Mouse (Mus musculus): ENCODE data around the gene Lamtor3. TPM values are rescaled to one million over a fixed set of nuclear protein-coding genes. Genes with fewer than 3 reads are reported as not detected.

Gene Lamtor3
- total and polyA plus RNA-seq, 3 experiments = 77.5 to 88.3 TPM; not detected in 1

DNA sequence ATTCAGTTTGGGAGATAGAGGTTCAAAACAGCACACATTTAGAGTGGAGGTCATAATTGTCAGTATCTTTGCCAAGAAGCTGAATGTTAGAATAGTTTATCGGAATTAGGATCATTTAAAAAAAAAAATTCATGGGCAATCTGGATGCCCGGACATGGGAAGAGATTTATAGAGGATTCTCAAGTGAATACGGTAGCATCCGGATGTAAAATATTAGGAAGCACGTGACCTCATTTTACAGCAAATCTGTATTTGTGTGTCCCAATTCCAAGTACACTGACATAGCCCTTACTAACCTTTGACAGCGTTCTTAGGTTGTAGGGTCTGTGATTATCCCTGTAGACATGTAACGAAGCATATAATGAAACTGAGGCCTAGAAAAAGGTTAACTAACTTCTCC is 1.1 kb downstream of the Lamtor3 start:
- Histone ChIP-seq H3K4me3 (ENCODE audit: control insufficient read depth in 1 of 2, insufficient read depth in 1 of 2, low read depth in 2 of 2, low read length in 2 of 2) (peak overlapping the region; percentile 76 to 95), H3K79me2 (ENCODE audit: control insufficient read depth, insufficient read depth, low read length, poor library complexity) (peaks cover 17% of the 10 kb centered on the region), H3K9ac (ENCODE audit: control insufficient read depth, low read depth, low read length, poor library complexity, severe bottlenecking) (peak overlapping the region; percentile 76), H3K27ac (ENCODE audit: control insufficient read depth, low read depth, low read length) (0 out of 2 replicates have a peak overlapping the region, but pooled peaks have one; percentile 66), H3K4me1 (ENCODE audit: control insufficient read depth in 1 of 2, insufficient read depth in 2 of 2, low read length in 2 of 2) (peaks cover 5 to 8% of the 10 kb centered on the region in 2 experiments), H3K27me3 (ENCODE audit: control insufficient read depth in 1 of 2, insufficient read depth in 2 of 2, low read length in 2 of 2) (no peaks in the 10 kb centered on the region), H3K9me3 (replicated peaks; ENCODE audit: insufficient read depth, low read length) (no peaks in the 10 kb centered on the region), H3K36me3 (ENCODE audit: control insufficient read depth in 1 of 2, insufficient read depth in 2 of 2, low read length in 2 of 2) (peaks cover 11 to 23% of the 10 kb centered on the region in 2 experiments)
- TF ChIP-seq MYC (IDR thresholded peaks at IDR 0.05; ENCODE audit: low read depth, low read length) = no peak
- TF ChIP-seq MAFK (IDR thresholded peaks at IDR 0.05; ENCODE audit: borderline replicate concordance, low read depth, low read length) = no peak
- DNase-seq (ENCODE audit: low read depth, low spot score) = no peak

DNA sequence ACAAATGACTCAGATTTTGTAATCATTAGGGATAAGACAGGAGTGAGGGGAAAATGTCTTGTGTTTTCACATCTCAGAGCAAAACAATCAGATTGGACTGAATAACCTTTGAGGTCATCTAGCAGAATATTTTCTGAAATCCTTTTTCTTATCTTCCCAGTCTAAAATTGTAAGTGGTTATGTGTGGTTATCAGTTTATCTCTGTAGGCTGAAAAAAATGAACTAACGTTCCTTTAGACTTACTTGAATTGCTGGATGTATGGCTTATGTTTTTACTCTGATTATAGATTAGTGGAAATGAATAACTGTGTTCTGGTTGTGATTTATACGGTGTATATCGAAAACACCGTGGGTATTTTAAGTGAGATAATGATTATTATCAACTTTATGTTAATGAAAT is 2.3 kb downstream of the Lamtor3 start:
- H3K36me3 ChIP-seq (ENCODE audit: control insufficient read depth in 1 of 2, insufficient read depth in 2 of 2, low read length in 2 of 2) = peaks cover 11 to 23% of the 10 kb centered on the region in 2 experiments
- no peak overlapping the region for H3K9ac ChIP-seq (ENCODE audit: control insufficient read depth, low read depth, low read length, poor library complexity, severe bottlenecking)
- no peak for DNase-seq (ENCODE audit: low read depth, low spot score)
- no peak overlapping the region for H3K4me3 ChIP-seq (ENCODE audit: control insufficient read depth in 1 of 2, insufficient read depth in 1 of 2, low read depth in 2 of 2, low read length in 2 of 2)
- H3K27me3 ChIP-seq (ENCODE audit: control insufficient read depth in 1 of 2, insufficient read depth in 2 of 2, low read length in 2 of 2) = no peaks in the 10 kb centered on the region
- TF ChIP-seq MYC (IDR thresholded peaks at IDR 0.05; ENCODE audit: low read depth, low read length) = no peak
- peak; percentile 55; the same call in 1 of the 2 replicates for TF ChIP-seq GATA1 (IDR thresholded peaks at IDR 0.05; ENCODE audit: low read depth, low read length)
- TF ChIP-seq ZNF384 (IDR thresholded peaks at IDR 0.05; ENCODE audit: low read depth, low read length) = peak; percentile 59
- TF ChIP-seq RCOR1 (IDR thresholded peaks at IDR 0.05; ENCODE audit: low read depth, low read length) = no peak
- H3K79me2 ChIP-seq (ENCODE audit: control insufficient read depth, insufficient read depth, low read length, poor library complexity) = peaks cover 17% of the 10 kb centered on the region
- H3K27ac ChIP-seq (ENCODE audit: control insufficient read depth, low read depth, low read length) = no peak overlapping the region
- no peaks in the 10 kb centered on the region for H3K9me3 ChIP-seq (replicated peaks; ENCODE audit: insufficient read depth, low read length)
- peaks cover 5 to 8% of the 10 kb centered on the region in 2 experiments for H3K4me1 ChIP-seq (ENCODE audit: control insufficient read depth in 1 of 2, insufficient read depth in 2 of 2, low read length in 2 of 2)

DNA sequence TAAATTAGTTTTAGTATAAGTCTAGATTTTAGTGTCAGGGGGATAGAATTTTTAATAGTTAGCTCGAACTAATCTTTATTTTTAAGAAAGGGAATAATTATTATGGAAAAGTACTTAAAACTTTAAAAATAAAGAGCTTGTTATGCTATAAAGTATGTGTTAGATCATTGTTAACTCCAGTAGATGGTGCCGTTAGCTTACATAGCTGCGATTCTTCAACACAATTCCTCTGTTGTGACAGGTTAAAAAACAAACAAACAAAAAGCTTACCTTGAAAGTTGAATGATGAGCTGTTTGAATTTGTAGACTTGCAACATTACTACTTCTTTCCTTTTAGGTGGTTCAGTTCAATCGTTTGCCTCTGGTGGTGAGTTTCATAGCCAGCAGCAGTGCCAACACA is 8.7 kb downstream of the Lamtor3 start:
- H3K9ac ChIP-seq (ENCODE audit: control insufficient read depth, low read depth, low read length, poor library complexity, severe bottlenecking) = no peak overlapping the region
- H3K4me3 ChIP-seq (ENCODE audit: control insufficient read depth in 1 of 2, insufficient read depth in 1 of 2, low read depth in 2 of 2, low read length in 2 of 2) = no peak overlapping the region
- H3K36me3 ChIP-seq (ENCODE audit: control insufficient read depth in 1 of 2, insufficient read depth in 2 of 2, low read length in 2 of 2) = peaks cover 10 to 12% of the 10 kb centered on the region in 2 experiments
- H3K79me2 ChIP-seq (ENCODE audit: control insufficient read depth, insufficient read depth, low read length, poor library complexity) = 0 out of 2 replicates have a peak, but pooled peaks cover 1% of the 10 kb centered on the region
- TF ChIP-seq CHD1 (IDR thresholded peaks at IDR 0.05; ENCODE audit: low read depth, low read length) = no peak
- TF ChIP-seq RAD21 (IDR thresholded peaks at IDR 0.05; ENCODE audit: low read depth, low read length) = peak; percentile 20
- no peaks in the 10 kb centered on the region for H3K27me3 ChIP-seq (ENCODE audit: control insufficient read depth in 1 of 2, insufficient read depth in 2 of 2, low read length in 2 of 2)
- H3K4me1 ChIP-seq (ENCODE audit: control insufficient read depth in 1 of 2, insufficient read depth in 2 of 2, low read length in 2 of 2) = peaks cover 3 to 6% of the 10 kb centered on the region in 2 experiments; a peak in 2 of 4 replicates
- DNase-seq (ENCODE audit: low read depth, low spot score) = no peak
- H3K27ac ChIP-seq (ENCODE audit: control insufficient read depth, low read depth, low read length) = no peak overlapping the region
- H3K9me3 ChIP-seq (replicated peaks; ENCODE audit: insufficient read depth, low read length) = no peaks in the 10 kb centered on the region

- no peaks in the 10 kb centered on the region for H3K79me2 ChIP-seq (ENCODE audit: control insufficient read depth, insufficient read depth, low read length, poor library complexity)
- peaks cover 10 to 13% of the 10 kb centered on the region in 2 experiments for H3K36me3 ChIP-seq (ENCODE audit: control insufficient read depth in 1 of 2, insufficient read depth in 2 of 2, low read length in 2 of 2)
- H3K9ac ChIP-seq (ENCODE audit: control insufficient read depth, low read depth, low read length, poor library complexity, severe bottlenecking) = no peak overlapping the region
- H3K27ac ChIP-seq (ENCODE audit: control insufficient read depth, low read depth, low read length) = peak overlapping the region; percentile 49; the same call in 1 of the 2 replicates
- H3K9me3 ChIP-seq (replicated peaks; ENCODE audit: insufficient read depth, low read length) = no peaks in the 10 kb centered on the region
- peaks cover 3 to 6% of the 10 kb centered on the region in 2 experiments; a peak in 2 of 4 replicates for H3K4me1 ChIP-seq (ENCODE audit: control insufficient read depth in 1 of 2, insufficient read depth in 2 of 2, low read length in 2 of 2)
- peak; percentile 39 for DNase-seq (ENCODE audit: low read depth, low spot score)
- no peak overlapping the region for H3K4me3 ChIP-seq (ENCODE audit: control insufficient read depth in 1 of 2, insufficient read depth in 1 of 2, low read depth in 2 of 2, low read length in 2 of 2)
- no peaks in the 10 kb centered on the region for H3K27me3 ChIP-seq (ENCODE audit: control insufficient read depth in 1 of 2, insufficient read depth in 2 of 2, low read length in 2 of 2)
- TF ChIP-seq EP300 (IDR thresholded peaks at IDR 0.05; ENCODE audit: low read depth in 1 of 2, low read length in 2 of 2) = no peak
- TF ChIP-seq ZKSCAN1 (IDR thresholded peaks at IDR 0.05; ENCODE audit: low read depth, low read length) = no peak
- TF ChIP-seq GABPA (IDR thresholded peaks at IDR 0.05; ENCODE audit: low read depth, low read length) = no peak
- TF ChIP-seq SIN3A (IDR thresholded peaks at IDR 0.05; ENCODE audit: low read length) = no peak
- TF ChIP-seq E2F4 (IDR thresholded peaks at IDR 0.05; ENCODE audit: borderline replicate concordance, low read depth, low read length) = no peak
- TF ChIP-seq USF1 (IDR thresholded peaks at IDR 0.05; ENCODE audit: low read depth, low read length) = no peak
- TF ChIP-seq ZNF384 (IDR thresholded peaks at IDR 0.05; ENCODE audit: low read depth, low read length) = no peak
- TF ChIP-seq MEF2A (IDR thresholded peaks at IDR 0.05; ENCODE audit: extremely low read depth, insufficient replicate concordance, low read depth, low read length, poor library complexity, severe bottlenecking) = no peak
- TF ChIP-seq POLR2AphosphoS2 (IDR thresholded peaks at IDR 0.05; ENCODE audit: low read length) = peak; percentile 40; the same call in 1 of the 2 replicates
- TF ChIP-seq MAZ (IDR thresholded peaks at IDR 0.05; ENCODE audit: low read depth, low read length) = no peak
- no peak for TF ChIP-seq CTCF (IDR thresholded peaks at IDR 0.05 in 2 of 3, conservative IDR thresholded peaks at IDR 0.05 in 1 of 3; ENCODE audit: control insufficient read depth in 1 of 3, insufficient read depth in 1 of 3, low read depth in 2 of 3, low read length in 3 of 3, poor library complexity in 1 of 3, severe bottlenecking in 1 of 3)
- no peak for TF ChIP-seq TAL1 (IDR thresholded peaks at IDR 0.05; ENCODE audit: low read length)
- TF ChIP-seq ETS1 (IDR thresholded peaks at IDR 0.05; ENCODE audit: low read depth, low read length) = no peak
- no peak for TF ChIP-seq MYC (IDR thresholded peaks at IDR 0.05; ENCODE audit: low read depth, low read length)
Observed at GRCm38 (mm10) chr3:137929940-137930339, 11.6 kb downstream of the Lamtor3 start.
